Mouse (Mus musculus): ENCODE measurements around the gene Nrm.
"Not testable (repeated sequence)": the region's sequence is repeated elsewhere in the genome, so short reads cannot be mapped to it uniquely, and the experiment has no call there.

Gene Nrm

GRCm38 (mm10) chr17:35835424-35836140, 25.5 kb upstream of the Nrm start:
- no peak for DNase-seq

DNA sequence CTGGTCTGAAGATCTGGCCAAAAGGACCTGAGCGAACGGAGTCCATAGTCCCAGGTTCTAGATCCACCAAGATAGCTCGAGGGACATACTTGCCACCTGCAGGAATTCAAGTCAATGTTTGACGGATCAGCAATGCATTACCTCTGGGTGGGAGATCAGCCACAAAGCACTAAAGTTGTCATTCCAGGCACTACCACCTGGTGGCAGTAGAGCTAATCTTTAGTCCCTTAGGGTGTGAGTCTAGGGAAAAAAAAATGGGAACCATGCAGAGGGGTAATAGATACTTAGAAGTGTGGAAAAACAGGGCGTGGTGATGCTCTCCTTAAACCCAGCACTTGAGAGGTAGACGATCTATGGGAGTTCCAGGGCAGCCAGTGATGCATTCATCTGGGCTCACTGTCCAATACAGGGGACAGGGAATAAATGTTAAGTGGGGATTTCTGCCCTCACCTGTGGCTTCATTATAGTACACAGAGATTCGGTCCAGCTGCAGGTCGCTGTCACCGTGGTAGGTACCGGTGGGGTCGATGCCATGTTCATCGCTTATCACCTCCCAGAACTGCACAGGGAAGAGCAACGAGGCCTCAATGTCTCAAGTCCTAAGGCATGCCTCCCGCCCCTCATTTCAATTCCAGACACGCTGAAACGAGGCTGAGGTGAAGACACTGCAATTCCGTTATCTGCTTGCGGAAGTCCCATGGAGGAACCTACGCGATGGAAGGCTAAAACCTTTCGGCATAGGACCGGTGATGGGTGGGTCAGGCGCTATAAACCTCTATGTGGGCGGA, 24.7 kb upstream of the Nrm start:
- peak; percentile 80 to 87 for DNase-seq

DNA sequence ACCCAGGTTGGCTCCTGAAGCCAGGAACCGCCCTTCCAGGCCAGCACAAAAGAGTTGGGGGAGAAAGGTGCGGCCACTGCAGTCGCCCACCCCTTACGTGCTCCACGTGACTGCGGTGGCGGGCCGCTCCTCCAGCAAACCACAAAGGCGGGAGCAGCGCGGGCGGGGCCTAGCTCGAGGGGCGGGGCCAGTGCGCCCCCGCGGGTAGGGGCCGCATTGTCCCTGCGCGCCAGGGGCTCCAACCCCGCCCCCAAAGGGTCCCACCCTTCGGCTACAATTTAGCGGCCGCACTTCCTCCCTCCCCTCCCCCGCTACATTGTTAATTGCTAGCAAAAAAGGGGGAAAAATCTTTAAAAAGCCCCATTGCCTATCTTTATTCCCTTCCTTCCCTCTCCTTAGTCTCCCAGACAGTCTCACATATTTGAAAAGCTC, 24.1 kb upstream of the Nrm start:
- peak; percentile 87 to 90 for DNase-seq

DNA sequence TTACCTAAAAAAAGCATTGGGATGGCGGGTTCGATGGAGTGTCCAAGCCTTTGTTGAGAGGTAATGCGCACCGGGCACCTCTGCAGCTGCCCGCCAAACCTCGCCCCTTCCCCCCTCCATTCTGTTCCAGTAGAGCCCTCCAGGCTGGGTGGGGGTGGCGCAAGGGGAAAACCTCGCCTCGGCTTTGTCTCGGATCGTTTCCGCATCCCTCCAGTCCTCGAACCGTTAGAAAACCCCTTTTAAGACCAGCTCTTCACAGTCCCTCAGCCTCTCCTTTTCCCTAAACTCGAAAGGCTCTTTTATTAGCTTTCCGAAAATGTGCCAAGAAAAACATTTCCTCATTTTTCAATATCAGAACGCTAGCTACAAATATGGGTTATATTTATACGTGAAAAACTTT, 23.6 kb upstream of the Nrm start:
- DNase-seq = peak in 1 of 2 experiments; percentile 72

GRCm38 (mm10) chr17:35838122-35838544, 23.0 kb upstream of the Nrm start, which contains the start of gene Tubb5:
Gene Tubb5, minus strand, starts transcription at chr17:35838306.
- peak; percentile 97 for DNase-seq

DNA sequence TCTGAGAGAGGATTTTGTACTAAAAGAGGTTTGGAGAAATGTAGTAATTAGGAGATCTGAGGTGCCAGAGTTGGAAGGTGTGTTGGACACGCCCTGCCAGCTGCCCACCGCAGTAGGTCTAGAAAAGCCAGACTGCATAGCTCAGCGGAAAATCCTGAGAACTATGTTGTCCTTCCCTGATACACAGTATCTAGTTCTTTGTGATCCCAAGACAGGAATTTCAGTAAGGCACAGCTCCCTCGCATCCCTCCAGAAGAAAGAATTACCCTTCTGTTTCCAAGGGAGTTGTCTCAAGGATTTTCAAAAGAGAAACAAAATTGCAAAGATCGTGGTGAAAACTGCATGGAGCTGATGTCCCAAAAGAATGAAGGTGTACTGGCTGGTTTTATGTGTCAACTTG, 22.5 kb upstream of the Nrm start:
- no peak for DNase-seq

DNA sequence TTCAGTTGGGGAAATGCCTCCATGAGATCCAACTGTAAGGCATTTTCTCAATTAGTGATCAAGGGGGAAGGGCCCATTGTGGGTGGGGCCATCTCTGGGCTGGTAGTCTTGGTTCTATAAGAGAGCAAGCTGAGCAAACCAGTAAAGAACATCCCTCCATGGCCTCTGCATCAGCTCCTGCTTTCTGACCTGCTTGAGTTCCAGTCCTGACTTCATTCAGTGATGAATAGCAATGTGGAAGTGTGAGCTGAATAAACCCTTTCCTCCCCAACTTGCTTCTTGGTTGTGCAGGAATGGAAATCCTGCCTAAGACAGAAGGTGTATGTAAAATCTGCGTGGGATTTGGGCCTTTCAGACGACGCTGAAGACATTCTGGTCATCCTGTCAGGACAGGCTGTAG, 22.1 kb upstream of the Nrm start:
- DNase-seq = not testable (repeated sequence)

- DNase-seq = no peak
Measured at GRCm38 (mm10) chr17:35840561-35840960, 20.6 kb upstream of the Nrm start.

GRCm38 (mm10) chr17:35841076-35841950, 19.8 kb upstream of the Nrm start, which contains the start of gene Mdc1:
Gene Mdc1, plus strand, starts transcription at chr17:35841515.
- DNase-seq = peak; percentile 100

GRCm38 (mm10) chr17:35842006-35842405, 19.1 kb upstream of the Nrm start:
- DNase-seq = no peak

- no peak for DNase-seq
Measured at GRCm38 (mm10) chr17:35843514-35843913, 17.6 kb upstream of the Nrm start.

DNA sequence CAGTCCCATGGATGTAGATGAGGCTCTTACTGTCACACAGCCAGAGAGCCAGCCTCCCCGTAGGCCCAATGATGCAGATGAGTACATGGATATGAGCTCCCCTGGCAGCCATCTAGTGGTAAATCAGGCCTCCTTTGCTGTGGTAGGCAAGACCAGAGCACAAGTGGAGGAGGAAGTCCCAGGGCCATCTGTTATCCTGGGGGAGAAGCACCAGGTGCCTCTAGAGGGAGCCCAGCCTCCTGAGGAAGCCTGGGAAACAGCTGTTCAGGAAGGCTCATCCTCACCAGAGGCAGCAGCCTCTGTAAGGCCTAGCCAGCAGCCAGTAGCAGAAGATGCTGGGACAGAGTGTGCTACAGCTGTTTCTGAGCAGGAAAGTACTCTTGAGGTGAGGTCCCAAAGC, 13.0 kb upstream of the Nrm start:
- no peak for DNase-seq

GRCm38 (mm10) chr17:35850974-35851373, 10.1 kb upstream of the Nrm start:
- DNase-seq = no peak

GRCm38 (mm10) chr17:35859371-35859770, 1.7 kb upstream of the Nrm start:
- DNase-seq = no peak

- no peak for DNase-seq
Measured at GRCm38 (mm10) chr17:35859835-35860234, 1.3 kb upstream of the Nrm start.

GRCm38 (mm10) chr17:35860831-35861197, 304 bp upstream of the Nrm start:
- DNase-seq = no peak

DNA sequence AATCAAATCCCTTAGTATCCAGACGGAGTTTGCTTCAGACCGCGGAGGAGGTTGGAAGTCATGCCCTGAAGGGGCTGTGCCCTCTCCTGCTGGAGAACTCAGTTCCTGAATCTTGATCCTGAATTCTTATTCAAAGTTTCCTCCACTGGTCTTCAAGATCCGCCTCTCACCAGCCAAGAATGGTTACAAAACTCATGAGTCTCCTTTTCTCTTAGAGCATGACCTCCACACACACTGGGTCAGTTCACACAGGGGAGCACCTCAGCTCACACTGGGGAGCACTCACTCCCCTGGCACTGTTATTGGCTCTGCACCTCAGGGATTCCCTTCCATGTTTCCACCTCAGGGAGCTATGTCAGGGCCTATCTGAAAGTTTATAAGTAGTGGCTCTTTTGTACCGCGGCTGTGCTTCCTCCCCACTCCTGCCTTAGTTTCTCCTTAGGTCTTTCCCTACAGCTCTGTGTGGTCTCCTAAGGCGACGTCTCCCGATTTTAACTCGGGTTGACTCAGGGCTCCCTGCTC, 3.8 kb downstream of the Nrm start:
- no peak for DNase-seq

DNA sequence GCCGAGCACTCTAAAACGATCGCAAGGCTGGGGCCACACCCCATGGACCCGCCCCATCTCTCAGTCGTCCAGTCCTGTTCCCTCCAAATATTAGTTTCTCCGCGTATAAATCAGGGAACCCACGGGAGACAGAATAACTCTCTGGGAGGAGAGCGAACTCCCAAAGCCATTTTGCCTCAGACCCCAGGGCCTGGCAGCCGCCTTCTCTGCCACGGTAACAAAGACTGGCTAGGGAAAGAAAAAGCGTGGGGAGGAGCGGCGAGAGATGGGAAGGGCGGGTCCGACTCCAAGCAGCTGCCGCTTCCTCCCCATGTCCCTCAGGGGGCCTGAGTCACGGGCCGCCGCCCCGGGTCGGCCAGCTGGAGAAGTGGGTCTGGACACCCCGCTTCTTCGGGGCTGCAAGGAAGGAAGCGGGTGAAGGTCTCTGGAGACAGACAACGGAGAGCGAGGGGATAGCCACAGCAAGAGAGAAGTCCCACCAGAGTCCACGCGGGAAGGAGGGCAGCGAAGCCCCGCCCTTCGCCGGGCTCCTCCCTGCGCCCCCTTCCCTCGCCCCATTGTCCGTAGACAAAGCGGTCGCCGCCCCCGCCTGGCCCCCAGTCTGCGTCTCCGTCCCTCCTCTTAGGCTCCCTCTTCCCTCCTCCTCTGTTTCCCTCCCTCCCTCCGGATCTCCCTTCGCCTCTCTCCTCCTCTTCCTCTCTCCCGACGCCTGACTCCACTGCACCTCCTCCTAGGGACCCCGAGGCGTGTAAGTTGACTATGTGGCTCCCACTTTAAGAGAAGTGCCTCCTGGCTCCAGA, 4.6 kb downstream of the Nrm start, which contains the start of gene Ppp1r18:
Gene Ppp1r18 (plus strand): TSS at position 113 of the 800 bp plus-strand sequence.
- DNase-seq = peak; percentile 72 to 75

DNA sequence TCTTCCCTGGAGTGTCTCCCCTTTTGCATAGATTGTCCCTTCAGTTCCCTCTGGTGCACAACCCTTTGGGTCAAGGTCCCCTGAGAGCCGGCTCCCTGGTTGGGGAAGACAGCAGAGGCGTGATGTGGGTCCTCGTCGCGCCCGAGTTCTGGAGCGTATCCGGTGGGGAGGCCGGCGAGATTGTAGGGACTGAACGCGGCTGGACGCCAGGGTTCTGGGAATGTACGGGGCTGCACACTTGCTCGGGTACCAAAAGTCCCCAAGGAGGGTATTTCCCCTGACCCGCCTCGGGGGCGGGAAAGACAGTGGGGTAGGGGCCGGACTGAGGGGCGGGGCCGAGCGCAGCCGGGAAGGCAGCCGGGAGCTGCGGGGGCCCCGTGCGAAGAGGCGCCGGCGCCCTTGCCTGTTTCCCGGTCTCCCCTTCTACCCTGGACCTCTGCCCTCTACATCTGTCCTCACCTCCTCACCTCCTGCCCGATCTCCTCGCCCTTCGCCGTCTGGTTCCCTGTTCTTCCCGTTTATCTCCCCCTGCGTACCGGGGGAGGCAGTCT, 5.2 kb downstream of the Nrm start:
- peak; percentile 72 to 78 for DNase-seq

GRCm38 (mm10) chr17:35866911-35867890, 6.1 kb downstream of the Nrm start:
- peak; percentile 66 to 71 for DNase-seq

Measured in lung, adult 18-20 months (tissue).